Mouse (Mus musculus) urinary bladder, postnatal 10 days (tissue): Measurements from ENCODE around the gene Vwa8.

Experiments used
- DNase-seq: peaks from one replicate; pipeline ENCODE4 v3.0.0; 2022; ENCODE audit warnings: low spot score

Gene Vwa8

GRCm38 (mm10) chr14:79184071-79184470, 335.2 kb downstream of the Vwa8 start:
- DNase-seq, result no peak

- no peak for DNase-seq
These were observed 336.3 kb downstream of the Vwa8 start for GRCm38 (mm10) chr14:79185018-79185685.

DNA sequence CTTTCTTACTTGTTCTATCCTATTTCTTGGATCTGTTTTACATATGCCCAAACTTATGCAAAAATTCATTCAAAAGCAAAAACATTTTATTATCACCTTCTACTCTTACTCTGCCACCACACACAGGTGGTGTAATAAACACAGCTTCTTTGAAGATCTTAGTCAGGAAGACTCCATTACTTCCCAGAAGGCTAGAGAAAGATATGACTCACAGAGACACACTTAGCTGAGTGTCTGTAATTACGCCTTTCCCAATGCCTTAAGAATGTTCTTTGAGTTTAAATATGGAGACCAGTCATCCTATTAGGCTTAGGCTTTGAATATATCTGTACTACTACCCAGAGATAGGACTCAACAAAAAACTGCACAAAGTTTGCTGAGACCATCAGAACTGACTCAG, 338.1 kb downstream of the Vwa8 start:
- no peak for DNase-seq

GRCm38 (mm10) chr14:79196711-79197110, 347.9 kb downstream of the Vwa8 start:
- no peak for DNase-seq

DNA sequence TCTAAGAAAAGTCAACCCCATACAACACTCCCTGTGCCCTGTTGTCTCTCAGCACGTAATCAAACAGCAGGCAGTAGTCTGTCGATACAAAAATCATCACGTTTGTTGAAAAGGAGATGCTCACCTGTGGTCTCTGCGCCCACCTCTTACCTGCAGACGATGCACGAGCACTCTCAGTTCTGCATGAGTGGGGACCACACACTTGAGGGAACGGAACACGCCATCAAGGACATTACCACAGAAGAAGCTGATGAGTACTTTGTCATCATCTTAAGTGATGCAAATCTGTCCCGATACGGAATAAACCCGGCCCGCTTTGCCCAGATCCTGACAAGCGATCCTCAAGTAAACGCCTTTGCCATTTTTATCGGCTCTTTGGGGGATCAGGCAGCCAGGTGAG, 349.2 kb downstream of the Vwa8 start:
- no peak for DNase-seq

DNA sequence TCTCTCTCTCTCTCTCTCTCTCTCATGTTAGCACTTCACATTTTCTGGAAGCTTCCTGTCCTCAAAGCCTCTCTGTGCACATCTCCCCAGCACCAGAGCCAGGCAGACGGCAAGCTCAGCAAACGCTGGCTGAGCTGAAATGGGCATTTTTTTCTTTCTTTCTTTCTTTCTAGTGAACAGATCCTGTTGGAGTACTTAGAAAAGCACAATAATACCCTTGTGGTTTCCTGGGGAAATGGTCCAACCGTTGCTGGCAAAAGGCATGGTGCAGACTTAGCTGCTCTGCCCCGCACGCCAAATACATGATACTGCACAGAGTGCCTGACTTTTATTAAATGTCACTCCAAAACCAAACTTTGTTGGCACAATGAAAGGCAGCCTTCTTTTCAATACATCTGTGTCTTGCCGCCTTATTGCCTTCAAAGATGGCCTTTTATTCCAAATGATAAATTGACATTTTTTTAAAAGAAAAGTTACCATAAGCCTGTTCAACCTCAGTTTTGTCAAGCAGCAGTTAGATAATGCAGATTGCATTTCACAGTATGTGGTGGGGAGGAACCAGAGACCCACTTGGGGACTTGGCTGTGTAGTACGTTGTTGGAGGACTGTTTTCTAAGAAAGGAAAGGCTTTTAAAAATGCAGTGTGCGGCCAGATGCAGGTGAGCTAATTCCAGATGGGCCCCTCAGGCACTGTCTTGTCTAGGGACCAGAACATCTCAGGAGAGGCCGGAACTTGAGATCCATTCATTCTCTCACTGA, 351.5 kb downstream of the Vwa8 start:
- DNase-seq, result no peak

- no peak for DNase-seq
These were observed 352.0 kb downstream of the Vwa8 start for GRCm38 (mm10) chr14:79200892-79201285.

DNA sequence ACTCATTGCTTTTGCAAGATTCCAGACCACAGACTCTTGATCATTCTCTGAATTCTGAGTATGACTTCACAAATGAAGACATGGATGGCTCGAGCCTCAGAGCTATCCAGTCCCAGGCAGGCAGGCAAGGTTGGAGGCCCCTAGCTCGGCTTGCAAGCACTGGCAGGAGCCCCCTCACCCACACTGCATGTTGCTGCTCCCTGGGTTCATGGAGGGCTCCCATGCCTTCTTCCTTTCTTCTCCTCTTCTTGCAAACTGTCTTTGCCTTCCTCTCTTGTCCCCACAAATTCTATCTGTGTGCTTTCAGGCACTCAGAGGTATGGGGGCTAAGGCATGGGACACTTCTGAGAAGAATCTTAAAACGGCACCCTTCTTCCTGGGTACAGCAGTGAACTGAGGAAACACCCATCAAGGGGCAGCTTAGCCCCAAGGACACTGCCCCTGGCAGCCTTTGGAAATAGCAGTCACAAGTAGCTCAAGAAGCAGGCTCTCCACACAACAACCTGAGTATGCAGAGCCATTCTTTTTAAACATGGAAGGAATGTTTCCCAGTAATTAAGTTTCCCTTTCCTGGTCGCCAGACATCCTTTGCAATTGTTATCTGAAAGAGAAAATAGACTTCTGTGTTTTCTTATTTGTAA, 354.0 kb downstream of the Vwa8 start:
- no peak for DNase-seq

DNA sequence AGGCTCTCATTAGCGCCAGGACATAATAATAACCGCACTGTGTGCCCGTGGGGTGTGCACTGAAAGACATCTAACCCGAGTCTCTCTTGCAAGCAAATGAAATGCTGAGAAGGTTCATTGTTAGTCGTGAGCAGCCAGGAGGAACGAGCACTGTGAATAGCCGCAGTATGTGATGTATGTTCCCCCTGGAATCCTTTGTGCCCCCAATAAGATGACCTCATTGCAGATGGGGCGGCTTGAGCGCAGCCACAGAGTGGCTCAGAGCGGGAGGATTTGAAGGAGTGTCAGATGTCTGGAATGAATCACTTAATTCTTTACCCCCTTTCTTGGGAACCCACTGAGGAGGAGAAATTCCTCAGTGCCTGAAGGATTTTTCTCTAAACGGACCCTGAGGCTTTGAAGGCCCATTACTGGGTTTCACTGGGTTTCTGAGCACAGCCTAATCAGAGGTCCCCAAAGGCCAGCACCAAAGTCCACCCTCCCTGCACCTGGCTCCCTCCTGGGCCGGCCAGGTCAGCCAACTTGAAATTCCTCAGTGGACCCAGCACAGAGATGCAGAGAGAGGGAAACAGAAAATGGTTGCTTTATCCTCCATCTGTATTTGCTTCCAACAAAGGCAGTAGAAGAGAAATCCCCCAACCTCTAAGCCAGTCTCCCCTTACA, 354.8 kb downstream of the Vwa8 start:
- DNase-seq, result no peak

DNA sequence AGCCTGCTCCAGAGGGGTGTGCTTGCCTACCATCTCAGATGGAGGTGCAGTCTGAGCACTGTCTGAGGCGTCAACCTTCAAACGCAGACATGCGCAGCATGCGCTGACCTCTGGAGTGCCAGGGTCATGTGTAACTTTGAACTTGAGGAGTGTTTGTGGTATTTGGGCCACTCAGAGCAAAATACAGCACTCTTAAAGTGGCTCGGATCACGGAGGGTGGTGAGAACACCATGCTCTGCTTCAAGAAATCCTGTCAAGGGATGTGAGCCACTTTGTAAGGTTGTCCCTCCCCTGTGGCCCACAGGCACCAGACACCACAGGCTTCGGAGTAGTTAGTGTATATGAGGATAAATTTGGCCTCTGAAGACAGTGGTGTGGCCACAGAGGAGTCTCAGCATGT, 356.0 kb downstream of the Vwa8 start:
- DNase-seq, result no peak

DNA sequence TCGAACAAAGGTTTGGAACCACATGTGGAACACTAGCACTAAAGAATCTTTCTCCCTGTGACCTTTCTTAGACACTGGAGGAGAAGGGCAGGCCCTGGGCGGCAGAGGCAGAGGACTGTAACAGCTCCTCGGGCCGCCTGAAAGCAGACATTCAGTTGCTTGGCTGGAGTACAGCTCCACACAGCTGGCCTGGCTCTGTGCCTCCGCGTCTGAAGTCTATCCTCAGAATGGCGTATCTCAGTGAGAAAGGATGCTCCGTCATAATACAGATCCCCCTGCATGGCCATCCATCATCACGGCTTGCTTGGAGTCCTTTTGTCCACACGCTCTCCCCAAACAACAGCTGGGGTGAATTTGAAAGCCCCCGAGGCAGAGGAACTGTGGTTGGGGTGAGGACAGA, 357.4 kb downstream of the Vwa8 start:
- no peak for DNase-seq

DNA sequence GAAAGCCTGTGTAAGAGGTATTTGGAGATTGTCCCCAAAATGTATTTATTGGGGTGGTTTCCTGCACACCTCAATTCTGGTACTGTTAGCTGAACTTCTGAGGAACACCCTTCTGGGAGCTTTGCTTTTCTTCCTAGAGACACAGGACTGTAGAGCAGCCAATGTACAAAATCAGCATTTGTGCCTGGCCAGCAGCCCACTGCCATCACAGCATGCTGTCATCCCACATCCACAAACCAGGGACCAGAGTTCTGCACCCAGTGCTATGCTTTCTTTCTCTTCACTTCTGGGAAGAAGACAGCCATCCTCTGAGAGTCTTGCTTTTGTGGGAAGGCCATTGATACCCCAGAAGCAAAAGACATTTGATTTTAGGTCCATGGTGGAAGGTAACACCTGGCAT, 359.6 kb downstream of the Vwa8 start:
- DNase-seq, result no peak

DNA sequence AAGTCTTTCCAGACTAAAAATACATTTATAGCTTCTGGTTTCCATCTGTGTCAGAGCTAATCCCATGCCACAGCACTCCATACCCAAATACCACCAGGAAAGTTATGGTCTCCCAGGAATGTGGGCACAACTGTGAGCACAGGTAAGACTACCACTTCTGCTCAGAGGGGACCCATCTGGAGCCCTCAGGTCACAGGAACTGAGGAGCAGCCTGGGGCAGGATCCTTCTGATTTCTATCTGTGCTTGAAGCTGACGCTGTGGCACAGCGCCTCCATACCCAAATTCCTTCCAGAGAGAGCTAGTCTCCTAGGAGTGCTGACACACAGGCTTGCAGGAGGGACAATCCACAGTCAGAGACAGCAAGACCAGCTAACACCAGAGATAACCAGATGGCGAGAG, 361.0 kb downstream of the Vwa8 start:
- no peak for DNase-seq

DNA sequence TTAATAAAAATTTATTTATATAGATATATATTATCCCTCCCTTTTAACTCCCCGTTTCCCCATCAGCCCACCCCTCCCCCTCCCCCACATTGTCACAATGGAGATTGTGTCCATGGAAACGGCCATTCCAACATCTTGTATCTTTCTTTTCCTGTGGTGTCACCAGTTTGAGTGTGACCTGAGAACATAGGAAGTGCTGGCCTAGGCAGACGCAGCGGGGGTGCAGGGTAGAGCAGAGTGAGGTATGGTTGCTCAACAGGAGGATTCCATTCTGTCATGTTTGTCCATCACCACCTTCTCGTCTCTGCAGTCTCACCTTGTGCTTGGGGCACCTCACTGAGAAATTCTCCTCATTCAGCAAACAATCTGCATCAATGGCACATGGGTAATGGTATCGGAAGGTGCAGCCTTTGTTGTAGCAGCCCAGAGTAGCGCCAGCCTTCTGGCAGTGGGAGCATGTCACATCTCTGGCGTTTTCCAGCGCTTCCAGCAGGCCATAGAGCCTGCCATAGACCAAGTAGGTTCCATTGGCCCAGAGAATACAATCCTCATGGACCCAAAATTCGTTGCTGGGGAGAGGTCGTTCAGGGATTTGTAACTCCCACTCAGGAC, 363.6 kb downstream of the Vwa8 start:
- DNase-seq, result no peak

- no peak for DNase-seq
These were observed 365.3 kb downstream of the Vwa8 start for GRCm38 (mm10) chr14:79214129-79214528.

DNA sequence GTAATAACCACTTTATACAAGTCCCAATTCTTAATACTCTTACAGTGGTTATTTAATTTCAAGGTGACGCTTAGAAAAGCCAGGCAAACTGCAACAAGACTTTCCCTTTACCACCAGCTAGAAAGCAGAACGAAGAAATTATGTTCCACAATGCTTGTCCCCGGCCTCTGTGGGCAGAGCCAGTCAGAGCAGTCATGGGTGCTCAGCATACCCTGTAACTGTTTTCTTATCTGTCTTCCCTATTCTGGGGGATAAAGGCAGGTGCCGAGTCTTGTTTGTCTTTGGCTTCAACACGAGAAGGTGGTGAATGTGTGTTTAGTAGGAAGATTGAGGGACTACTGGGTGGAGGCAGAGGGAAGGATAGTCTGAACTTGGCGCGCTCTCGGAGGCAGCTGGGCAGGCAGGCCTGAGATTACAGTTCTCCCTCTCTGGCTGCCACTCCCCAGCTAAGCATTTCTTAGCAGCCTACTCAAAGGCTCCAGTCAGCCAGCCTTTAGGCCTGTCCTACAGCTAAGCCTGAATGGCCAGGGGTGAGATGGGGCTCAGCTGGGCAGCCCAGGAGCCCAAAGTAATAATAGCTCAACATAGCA, 365.9 kb downstream of the Vwa8 start:
- no peak for DNase-seq

DNA sequence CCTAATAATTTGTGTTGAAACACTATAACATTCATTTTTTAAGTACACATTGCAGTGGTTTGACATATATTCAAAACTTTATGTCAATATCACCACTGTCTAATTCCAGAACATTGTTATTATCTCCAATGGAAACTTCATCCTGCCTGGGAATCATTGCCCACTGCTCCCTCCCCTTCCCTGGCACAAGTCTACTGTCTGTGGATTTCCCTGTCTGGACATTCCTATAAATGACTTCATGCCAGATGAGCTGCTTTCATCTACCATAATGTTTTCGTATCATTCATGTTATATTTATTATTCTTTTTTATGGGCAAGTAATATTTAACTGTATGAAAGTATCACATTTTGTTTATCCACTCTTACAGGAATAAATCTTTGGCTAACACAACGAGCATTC, 367.5 kb downstream of the Vwa8 start:
- DNase-seq, result no peak

- no peak for DNase-seq
These were observed 374.7 kb downstream of the Vwa8 start for GRCm38 (mm10) chr14:79223431-79224036.

GRCm38 (mm10) chr14:79225458-79225857, 376.6 kb downstream of the Vwa8 start:
- no peak for DNase-seq

DNA sequence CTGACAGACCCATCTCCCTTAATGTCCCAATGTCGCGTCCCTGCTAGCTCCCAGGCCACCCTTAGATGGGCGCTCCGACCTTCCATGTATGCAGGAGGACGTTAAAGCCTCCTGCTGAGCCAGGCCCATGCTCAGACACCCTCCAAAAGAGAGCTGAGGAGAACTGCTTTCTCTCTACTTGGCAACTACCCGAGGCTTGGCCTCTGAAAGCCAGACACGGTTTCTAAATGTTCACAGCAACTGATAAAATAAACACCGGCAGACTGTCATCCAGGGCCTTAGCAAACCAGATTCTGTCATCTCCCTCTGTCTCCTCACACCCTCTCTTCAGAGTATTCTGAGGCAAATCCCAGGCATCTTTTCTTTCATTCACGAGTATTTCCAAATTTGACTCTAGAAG, 377.2 kb downstream of the Vwa8 start:
- DNase-seq, result no peak

DNA sequence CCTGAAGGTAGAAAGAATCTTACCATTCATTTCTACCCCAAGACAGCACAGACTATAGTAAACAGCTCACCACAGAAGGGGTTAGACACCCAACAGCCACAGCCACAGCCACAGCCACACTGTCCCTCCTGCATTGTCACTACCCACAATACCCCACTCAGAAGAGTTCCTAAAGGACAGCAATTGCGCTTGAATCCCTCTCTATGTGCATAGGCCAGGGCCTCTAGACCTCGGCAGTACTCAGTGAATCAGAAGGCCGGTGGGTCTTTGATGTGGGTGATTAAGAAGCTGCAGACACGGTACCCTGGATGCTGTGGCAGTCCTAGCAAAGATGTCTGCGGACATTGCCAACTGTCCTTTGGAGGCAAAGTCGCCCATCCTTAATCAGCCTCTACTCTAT, 377.9 kb downstream of the Vwa8 start:
- no peak for DNase-seq

GRCm38 (mm10) chr14:79227955-79228354, 379.1 kb downstream of the Vwa8 start:
- DNase-seq, result no peak
